Mouse (Mus musculus) monocyte, adult 5-6 weeks (primary cell): Measurements from ENCODE around the gene Ctps. TPM values are rescaled to one million over a fixed set of nuclear protein-coding genes. Genes with fewer than 3 reads are reported as not detected.
A peak's percentile ranks its signal among the peaks of the same experiment; 100 is the strongest.

Experiments used
- ATAC-seq: fragments of 153-309, 156-312 bp; replicated peaks from 2 replicates; pipeline ENCODE4 v1.8.0; 2017; ENCODE audit warnings: mild to moderate bottlenecking; ENCODE audit not compliant: low TSS enrichment, insufficient number of reproducible peaks, severe bottlenecking, poor library complexity, low FRiP score
- total RNA-seq: library from RNA; stranded (forward); fragments of 200-1000, 200-491, 200-594 nt; gene quantifications from 3 replicates; pipeline ENCODE4 v1.2.3, GENCODE M21; 2017

Ctps gene
- total RNA-seq, 1 experiment from 2014 or later = 2.9 TPM

DNA sequence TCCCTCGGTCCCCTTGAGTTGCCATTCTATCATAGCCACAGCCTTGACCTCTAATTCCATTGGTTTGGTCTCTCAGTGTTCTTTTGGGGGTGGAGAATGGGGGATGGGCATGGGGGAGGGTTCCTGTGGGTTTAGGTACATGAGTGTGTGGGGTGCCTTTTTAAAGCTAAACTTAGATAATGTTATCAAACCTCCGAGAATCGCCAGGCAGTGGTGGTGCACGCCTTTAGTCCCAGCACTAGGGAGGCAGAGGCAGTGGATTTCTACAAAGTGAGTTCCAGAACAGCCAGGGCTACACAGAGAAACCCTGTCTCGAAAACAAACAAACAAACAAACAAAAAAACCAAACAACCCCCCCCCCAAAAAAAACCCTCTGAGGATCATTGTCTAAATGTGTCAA lies 10.8 kb upstream of the Ctps start:
- ATAC-seq = no peak

DNA sequence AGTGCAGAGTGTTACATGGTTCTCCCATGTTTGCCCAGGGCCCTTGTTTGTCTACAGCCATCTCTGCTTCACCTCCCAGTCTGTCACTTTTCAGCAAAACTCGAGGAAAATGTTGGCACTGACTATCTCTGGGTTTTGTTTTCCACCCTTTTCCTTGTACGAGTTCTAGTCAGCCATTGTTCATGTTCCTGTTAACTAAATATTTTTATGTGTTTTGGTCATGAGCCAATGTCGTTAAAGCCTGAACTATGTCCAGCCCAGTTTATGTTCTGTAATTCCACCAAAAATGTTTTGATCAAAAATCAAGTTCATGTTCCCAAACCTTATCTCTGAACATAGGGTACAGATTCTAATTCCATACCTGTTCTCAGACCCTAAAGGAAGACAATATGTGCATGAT lies 1.6 kb upstream of the Ctps start:
- no peak for ATAC-seq

DNA sequence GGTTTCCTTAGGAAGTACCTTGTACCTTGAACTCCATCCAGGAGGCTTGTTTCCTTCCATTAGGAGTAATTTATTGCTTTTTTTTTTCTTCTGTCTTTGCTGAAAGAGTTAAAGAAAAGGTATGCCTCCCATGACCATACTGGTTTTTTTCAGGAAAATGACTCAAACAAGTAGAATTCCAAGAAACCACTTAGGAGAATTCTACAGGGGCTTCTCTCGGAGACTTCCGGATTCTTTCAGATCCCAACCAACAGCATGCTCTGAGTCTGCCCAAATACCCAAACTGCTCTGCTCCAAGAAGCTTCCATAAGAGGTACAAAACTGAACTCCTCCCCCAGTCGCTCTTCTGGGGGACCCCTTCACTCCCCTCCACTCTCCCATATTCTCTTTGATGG lies 991 bp upstream of the Ctps start:
- ATAC-seq = no peak

DNA sequence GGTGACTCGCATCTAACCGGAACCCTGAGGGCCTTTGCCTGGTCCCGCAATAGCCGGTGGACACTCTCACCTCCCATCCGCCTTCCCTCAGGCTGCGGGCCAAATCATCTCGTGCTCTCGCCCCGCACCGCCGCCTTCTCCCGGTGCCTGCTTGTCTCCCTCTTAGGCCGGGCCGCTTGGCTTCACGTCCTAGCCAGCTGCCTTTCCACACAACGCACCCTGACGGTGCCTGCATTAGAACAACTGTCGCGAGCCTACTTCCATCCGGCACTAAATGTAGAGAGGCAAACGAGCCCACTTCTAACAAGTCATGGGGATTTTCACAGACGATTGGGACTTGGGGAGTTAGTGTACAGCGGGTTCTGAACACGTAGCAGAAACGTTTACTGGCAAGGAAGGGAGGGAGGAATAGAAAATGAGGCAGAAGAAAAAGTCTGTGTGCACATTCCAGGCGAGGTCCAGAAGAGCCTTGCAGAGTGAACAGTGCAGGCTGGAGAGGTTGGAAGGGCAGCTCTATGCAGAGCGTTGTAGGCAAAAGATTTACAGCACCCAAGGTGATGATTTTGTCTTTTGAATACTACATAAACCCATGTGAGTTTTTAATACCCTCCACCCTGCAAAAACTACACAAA lies 478 bp upstream of the Ctps start:
- no peak for ATAC-seq

DNA sequence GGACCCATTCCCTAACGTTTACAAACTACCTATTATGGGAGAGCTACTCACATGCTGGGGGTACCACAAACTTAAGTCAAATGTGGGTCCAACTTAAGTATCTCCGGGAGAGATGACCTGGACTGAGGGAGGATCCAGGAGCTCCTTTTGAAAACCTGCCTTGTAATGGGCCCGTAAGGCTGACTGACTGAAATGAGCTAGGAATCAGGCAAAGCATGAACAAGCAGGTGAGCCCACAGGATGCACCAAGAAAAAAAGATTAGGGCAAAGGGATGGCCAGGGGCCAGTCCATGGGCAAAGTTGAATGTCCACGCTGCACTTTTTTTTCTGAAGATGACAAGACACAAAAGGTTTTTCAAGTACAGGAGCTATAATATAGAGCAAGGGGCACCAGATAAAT lies 1.1 kb downstream of the Ctps start:
- ATAC-seq = no peak

DNA sequence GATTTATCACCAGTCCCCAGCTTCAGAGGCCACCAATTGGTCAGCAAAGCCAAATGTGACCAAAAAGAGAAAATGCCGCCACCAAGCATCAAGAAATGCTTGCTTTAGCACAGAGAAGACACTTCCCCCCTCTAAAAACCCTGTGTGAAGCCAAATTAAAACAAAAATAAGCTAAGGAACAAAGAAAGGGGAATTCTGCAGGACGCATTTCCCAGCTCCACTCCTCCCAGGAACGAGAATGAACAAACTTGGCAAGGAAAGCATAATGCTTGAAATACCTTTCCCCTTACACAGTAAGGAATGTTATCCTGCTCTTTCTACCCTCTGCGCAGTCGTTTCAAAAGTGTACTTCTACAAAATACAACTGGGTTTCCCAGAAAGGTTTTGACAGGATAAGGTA lies 2.1 kb downstream of the Ctps start:
- ATAC-seq = no peak

DNA sequence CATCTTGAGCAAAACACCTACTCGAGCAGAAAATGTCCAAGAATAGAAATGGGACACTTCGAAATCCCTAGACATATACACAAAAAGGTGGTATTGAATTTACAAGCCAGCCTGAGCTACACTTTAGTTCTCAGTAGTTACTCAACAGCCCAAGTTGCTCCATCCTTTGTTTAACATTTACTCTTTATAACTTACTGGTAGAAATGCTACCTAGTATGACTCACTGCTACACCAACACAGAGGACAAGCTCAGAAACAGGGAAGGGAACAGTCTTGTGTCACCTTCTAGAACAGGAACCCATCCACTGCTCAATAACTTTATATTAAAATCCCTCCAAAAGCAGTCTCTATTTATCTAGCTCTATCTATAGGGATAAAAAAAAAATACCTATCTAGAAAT lies 4.3 kb downstream of the Ctps start:
- ATAC-seq = no peak

DNA sequence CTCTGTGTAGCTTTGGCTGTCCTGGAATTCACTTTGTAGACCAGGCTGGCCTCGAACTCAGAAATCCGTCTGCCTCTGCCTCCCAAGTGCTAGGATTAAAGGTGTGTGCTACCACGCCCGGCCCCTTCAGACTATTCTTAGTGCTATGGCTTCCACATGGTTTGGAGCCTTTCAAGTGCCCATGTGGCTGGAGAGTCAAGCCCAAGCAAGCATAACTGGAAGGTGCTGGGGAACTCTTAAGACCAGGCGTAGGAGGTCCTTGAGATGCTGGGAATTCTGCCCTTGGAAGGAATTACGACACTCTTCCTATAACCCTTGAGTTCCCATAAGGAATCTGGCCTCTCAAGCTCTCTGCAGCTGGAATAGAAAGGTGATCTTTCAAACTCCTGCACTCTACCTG lies 13.5 kb downstream of the Ctps start:
- ATAC-seq = no peak

DNA sequence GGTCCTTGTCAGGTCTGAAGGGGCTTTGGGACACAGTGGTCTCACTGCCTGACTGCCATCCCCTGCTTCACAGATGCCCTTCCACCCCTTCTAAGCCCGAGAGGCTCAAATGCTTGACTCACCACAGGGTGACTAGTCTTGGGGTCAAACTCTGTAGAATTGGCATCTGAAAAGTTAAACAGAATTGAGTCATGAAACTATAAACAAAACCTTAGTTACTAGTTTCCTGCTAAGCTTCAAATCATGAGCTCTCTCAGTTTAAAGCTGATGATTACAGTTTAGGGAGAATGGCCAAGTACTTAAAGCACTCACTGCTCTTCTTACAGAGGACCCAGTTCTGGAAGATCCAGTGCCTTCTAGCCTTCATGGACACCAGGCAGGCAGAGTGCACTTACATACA lies 25.2 kb downstream of the Ctps start:
- no peak for ATAC-seq

DNA sequence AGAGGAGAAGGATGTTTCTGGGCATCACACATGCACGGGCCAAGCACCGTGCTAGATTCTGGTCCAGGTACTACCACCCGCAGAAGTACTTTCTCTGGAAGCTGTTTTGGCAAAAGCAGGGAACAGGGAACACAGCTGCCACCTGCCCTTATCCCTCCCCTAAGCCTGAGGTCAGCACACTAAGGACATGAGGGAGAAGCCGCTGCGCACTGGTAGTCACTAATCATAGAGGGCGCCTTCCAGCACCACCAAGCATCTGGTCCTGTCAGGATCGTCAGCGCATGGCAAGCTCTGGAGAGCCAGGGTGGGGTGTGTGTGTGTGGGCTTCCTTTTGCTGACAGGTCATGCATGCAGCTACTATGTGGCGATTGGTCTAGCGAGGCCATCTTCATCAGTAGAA lies 31.4 kb downstream of the Ctps start:
- no peak for ATAC-seq

DNA sequence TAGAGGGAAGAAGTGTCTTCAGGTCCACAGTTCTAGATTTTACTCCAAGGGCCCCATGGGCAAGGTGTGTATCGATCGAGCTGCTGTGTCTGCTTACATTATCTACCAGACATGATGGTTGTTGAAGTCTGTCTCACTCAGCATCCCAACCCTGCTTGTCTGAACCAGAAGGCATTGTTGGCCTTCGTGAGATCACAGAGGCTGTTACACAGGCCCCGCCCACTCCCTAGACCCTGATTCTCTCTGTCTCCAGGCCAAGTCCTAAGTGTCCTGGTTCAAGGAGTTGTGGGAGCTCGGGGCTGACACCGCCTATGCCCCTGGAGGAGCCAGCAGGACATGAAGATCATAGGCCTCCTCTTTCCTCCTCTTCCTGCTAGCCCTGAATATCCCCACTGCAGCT lies 38.1 kb downstream of the Ctps start, which contains the start of gene Slfnl1:
Slfnl1 (plus strand) TSS at position 246 of the 400 bp plus-strand sequence.
- ATAC-seq = no peak

DNA sequence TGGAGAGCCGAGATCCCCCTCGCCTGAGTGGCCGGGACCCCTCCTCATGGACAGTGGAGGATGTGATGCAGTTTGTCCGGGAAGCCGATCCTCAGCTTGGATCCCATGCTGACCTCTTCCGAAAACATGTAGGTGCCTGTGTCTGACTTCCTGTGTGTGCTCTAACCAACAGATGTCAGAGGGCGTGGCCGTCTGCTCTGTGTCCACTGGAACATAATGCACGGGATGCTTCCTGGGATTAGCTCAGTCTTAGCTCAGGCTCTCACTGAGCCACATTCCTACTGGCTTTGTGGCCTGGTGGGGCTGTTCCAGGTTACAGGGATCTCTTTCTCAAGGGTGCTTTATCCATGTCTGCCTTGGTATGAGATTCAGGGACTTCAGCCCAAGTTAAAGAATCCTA lies 41.9 kb downstream of the Ctps start:
- ATAC-seq = no peak

DNA sequence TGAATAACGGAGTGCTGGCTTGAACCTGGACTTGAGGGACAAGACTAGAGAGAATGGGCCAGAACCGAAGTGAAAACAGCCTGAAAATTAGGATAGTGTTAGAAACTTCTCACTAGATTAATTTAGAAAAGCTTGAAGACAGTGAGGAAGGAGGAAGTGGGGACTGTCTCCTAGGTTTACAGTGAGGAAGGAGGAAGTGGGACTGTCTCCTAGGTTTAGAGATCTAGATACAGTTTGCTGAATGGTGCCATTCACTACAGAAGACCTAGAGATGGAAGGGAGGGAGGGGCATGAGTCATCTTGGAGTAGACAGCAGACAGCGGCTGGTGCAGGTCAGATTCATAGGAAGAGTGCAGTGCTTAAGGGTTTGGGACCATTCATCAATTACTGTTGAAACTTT lies 47.0 kb downstream of the Ctps start:
- ATAC-seq = peak; percentile 36; the same call in 1 of the 2 replicates

DNA sequence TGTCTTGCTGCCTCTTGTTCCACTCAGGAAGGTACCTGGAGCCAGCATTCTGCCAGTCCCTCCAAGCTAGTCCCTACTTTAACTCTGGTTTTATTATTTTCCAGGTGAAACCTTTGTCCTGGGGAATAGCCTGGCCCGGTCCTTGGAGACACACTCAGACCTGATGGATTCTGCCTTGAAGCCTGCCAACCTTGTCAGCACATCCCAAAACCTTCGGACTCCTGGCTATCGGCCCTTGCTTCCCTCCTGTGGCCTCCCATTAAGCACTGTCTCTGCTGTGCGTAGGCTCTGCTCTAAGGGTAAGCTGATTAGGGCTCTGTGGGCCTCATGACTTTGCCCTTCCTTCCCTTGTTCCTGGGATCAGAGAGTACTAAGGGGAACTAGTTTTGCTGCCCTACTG lies 47.7 kb downstream of the Ctps start:
- no peak for ATAC-seq

DNA sequence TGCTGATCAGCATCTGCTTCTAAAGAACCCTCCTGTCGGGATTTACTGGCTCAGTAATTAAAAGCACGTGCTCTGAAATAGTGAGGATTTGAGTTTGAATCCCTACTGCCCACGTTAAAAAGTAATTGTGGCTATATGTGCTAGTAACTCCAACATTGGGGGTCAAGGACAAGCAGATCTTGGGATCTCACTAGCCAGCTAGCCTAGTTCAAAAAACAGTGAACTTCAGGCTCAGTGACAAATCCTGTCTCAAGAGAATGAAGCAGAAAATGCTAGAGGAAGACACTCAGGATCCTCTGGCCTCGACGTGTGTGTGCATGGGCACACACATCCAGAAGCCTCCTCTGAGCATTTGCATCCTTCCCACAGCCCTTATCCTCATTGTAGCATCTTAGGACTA lies 48.3 kb downstream of the Ctps start:
- no peak for ATAC-seq

DNA sequence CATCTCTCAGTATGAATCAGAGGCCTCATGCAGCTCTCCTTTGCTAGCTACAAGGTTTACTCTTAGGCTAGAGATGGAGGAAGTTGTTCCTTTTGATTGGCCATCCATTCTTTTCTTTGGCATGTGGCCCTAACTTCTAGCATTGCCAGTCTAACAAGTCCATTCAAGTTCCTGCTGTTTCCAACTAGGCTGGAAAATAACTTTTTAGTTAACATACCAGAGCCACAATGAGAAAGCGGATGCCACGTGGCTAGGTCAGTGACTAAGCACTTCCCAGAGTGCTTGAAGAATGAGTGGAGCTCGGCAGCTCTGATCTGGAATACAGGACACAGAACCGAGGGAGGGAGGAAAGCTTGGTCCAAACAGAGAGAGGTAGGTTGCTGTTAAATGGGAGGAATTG lies 52.7 kb downstream of the Ctps start:
- ATAC-seq = no peak

DNA sequence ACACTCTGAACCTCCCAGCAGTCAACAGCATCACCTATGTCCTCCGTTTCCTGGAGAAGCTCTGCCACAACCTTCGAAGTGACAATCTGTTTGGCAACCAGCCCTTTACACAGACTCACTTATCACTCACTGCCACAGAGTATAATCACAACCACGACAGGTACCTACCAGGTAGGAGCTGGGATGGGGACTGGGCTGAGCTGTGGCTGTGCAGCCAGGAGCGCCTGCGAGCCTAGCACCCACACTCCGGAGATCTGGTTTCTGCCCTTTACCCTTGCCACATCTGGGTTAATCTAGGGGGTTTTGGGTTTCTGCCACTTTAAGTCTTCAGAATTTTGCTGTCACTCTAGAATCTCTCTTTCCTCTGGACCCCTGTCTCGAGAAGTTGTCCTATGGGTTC lies 53.2 kb downstream of the Ctps start:
- ATAC-seq = no peak

DNA sequence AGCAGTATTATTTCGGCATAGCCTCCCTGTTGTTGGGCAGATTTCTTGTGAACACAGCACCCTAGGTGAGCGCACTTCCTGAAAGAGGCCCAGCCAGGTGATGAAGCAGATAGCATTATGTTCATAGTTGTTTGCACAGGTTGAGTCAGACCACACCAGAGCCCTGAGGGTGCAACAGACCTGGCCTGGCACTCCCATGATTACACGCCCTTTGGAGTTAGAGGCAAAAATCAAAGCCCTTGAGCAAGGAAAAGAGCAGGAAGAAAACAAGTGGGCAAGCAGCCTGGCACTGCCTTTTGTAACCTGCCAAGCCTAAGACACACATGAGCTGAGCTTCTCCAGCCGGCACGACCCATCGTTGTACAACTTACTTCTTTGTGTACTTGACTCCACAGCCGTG lies 53.6 kb downstream of the Ctps start:
- no peak for ATAC-seq

DNA sequence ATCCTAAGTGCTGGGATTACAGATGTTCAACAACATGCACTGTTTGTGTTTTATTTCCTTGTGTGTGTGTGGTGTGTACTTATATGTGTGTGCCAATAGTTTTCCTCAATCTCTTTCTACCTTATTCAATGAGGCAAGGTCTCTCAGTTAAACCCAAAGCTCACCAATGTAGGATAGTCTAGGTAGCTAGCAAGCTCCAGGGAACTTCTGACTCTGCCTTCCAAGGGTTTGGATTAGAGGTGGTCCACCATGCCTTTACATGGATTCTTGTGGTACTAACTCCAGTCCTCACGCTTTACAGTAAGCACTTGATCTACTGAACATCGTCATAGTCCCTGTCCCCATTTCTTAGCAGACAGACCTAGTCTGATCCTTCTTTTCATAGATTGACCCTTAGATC lies 55.7 kb downstream of the Ctps start:
- ATAC-seq = no peak

DNA sequence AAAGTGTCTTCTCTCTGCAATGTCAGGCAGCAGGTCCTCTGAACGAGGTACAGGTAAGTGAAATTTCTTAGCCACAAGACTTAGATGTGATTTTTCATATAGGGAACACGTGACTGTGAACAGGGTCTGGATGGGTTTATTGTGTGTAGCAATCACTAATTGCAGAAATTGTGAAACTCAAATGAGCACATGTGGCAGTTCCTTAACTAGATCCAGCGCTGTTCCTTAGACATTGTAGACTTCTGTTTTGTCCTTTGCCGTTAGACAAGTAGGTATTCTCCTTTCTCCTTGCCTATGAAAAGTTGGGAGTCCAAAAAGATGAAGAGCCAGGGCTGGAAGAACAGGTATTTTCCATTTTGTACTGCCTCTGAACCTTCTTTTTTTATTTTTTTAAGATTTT lies 58.9 kb downstream of the Ctps start:
- no peak for ATAC-seq

DNA sequence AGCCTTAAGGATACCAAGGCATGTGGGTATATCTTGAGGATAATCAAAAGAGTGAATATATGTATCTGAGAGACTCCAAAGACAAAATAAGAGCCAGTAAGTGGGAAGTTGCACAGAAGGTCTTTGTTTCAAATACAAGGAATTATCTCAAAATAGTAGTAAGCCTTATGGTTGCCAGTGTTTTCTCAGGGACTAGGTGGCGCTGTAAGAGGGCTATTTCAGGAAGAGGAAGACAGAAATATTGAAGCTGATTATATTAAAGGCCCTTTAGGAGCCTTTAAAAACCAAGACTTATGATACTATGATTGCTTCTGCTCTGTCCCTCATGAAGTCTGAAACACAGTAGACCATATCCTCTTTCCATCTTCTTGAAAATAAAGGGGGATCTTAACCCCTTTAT lies 63.1 kb downstream of the Ctps start:
- no peak for ATAC-seq
